Mouse (Mus musculus): Measurements from ENCODE around the gene Slc44a5. TPM values are rescaled to one million over a fixed set of nuclear protein-coding genes. Genes with fewer than 3 reads are reported as not detected.
"Not testable (repeated sequence)": the region's sequence is repeated elsewhere in the genome, so short reads cannot be mapped to it uniquely, and the experiment has no call there.

The Slc44a5 gene
- total RNA-seq, 2 experiments from 2014 or later = 62.9 to 68.0 TPM

GRCm38 (mm10) chr3:154110528-154110927 lies 137.3 kb downstream of the Slc44a5 start:
- no peak for DNase-seq

DNA sequence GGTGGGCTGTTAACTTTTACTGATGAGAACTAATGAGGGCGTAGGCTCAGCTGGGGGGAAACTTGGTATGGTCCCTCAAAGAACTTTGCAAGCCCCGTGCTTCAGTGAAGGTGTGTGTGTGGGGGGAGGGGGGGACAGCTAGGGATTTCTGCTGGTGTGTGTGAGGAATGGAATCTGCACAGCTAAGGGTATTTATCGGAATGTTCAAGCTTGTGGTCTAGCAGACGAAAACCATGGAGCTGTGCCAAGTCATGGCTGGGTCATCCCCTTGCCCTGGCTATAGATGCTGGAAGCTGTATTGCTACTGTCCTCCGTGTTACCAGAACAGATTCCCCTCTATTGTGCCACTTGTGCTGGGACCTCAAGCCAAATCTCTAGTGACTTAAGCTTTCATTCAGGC lies 138.0 kb downstream of the Slc44a5 start:
- DNase-seq = no peak

DNA sequence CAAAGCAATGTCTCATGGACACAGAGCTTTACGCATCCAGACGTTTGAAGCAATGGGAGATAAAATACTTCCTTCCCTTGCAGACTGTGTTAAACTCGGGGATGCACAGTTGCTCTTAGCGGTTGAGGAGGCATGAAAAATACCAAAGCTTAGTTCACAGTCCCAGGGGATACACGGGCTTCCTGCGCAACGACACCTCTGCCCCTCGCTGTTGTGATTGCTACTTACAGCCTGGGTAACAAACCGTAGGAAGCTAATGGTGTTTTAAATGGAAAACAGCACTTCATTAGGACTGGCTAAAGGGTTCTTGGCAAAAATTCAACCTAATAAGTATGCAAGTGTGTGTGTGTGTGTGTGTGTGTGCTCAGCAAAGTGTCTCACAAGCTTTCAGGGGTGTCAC lies 141.8 kb downstream of the Slc44a5 start:
- DNase-seq = no peak

DNA sequence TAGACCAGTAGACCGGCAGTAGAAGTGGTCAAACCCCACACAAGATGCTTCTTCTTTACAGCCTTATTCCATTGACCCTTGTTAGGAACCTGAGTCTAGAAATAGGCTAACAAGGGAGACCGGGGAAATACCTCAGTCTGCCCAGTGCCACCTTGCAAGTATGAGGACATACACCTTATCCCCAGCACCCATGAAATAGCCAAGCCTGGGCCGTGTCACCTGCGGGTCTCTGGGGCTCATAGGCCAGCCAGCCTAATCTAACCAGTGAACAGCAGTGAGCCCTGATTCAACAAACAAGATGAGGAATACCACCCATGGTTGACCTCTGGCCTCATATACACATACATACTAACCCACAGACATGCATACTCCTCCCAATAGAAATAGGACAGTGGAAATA lies 142.2 kb downstream of the Slc44a5 start:
- no peak for DNase-seq

DNA sequence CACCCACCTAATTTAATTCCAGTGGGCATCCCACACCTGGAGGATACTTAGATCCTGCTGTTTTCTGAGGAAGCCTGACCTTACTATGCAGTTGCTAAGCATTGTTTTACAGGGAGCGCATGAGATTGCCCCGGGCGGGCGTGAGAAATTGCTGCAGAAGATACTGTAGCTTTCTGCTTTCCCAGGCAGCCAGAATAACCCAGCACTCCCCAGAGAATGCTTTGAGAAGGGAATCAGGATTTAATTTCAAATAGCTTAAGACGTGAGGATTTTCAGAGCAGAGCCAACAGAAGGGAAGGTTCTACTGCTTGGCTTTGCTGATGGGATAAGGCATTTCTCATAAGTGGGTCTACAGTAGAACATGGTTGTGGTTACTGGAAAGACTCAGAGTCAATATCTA lies 142.8 kb downstream of the Slc44a5 start:
- no peak for DNase-seq

- no peak for DNase-seq
Measured at GRCm38 (mm10) chr3:154118992-154119603, 145.9 kb downstream of the Slc44a5 start.

GRCm38 (mm10) chr3:154122531-154122930 lies 149.3 kb downstream of the Slc44a5 start:
- DNase-seq = no peak

GRCm38 (mm10) chr3:154124890-154125575 lies 151.8 kb downstream of the Slc44a5 start:
- no peak for DNase-seq

- no peak for DNase-seq
Measured at GRCm38 (mm10) chr3:154125768-154126376, 152.6 kb downstream of the Slc44a5 start.

- DNase-seq = no peak
Measured at GRCm38 (mm10) chr3:154127246-154127645, 154.0 kb downstream of the Slc44a5 start.

DNA sequence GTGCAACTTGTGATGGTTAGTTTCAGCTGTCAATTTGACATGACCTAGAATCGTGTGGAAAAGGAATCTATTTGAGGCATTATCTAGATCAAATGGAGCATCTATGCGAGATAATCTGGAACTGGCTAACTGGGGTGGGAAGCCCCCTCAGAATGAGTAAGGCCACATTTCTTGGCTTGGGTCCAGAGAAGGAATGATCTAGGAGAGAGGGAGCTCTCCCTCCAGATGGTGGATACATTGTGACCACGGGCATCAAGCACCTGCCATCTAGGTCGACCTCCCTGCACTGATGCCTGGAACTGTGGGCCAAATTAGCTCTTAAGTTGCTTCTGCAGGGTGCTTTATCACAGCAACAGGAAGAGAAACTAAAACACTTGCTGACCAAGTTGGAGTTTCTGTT lies 155.8 kb downstream of the Slc44a5 start:
- no peak for DNase-seq

DNA sequence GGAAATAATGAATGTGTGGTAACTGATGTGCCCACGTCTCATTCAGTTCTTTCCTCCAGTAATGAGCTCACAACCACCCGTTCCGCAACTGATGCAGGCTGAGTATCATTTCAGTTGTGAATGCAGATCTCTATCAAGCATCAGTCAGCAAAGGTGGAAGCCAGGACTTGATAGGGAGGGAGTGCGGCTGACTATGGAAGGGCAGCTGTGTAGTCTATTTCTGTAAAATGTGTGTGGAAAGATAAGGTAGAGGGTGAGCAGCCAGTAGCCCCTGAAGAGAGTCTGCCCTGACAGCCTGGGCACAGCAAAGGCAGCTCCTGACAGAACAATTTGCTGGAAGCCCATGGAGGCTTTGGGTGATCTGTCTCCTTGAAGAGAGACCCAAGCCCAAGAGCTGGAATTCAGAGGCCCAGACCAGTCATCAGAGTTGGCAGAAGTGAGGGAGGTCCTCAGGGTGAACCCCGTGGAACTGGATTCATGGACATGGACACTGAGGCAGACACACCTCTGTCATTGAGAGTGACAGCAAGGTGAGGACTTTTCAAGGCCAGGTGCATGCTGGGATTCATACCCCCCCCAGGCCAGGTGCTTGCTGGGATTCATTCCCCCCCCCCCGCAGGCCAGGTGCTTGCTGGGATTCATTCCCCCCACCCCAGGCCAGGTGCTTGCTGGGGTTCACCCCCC lies 157.3 kb downstream of the Slc44a5 start:
- no peak for DNase-seq

DNA sequence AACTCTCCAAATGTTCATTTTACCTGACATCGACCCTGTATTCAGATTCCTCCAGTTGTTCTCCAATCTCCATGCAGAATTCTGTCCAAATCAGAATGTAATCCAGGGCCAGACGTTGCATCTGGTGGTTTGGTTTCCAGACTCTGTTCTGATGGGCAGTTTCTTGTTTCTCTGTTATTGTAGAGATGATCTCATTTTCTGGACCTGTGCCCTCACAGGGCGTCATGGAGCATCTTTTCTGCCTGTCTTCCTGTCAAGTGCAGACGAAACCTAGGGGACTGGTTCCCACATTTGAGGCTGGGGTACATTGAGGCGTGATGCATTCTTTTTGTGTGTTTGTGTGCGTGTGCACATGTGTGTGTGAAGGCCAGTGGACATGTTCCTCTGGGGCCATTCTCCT lies 160.8 kb downstream of the Slc44a5 start:
- DNase-seq = no peak

DNA sequence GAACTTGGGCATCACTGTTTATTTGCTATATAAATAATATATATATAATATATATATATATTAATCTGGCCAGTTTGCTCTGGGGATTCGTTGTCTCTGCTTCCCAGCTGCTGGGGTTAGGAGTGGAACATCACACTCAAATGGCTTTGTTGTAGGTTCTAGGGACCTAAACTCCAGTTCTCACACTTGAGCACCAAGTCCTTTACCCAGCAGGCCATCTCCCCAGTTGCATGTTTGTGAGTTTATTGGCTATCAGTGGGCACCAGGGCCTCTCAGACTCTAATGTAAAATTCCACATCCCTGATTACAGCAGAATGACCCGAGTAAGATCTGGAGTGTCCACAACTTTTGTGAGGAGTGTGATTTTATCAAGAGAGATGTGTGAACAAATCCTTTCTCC lies 161.5 kb downstream of the Slc44a5 start:
- DNase-seq = no peak

DNA sequence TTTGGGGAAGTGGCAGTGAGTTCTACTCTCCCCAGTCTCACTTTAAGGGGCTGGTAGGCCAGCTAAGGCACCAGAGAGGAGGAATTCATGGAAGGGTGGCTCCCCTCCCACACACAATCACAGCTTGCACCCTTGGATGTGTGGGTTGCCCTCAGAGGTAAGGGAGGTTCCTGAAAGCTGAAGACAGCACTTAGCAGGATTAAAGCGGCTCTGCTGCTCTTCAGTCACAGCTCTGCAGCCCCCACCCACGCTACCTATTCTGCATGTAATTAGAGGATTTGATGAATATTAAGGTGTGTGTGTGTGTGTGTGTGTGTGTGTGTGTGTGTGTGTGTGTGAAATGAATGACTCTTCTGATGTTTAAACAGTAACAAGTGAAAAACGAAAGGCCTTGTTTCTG lies 163.3 kb downstream of the Slc44a5 start:
- DNase-seq = no peak

GRCm38 (mm10) chr3:154141346-154141745 lies 168.1 kb downstream of the Slc44a5 start:
- no peak for DNase-seq

DNA sequence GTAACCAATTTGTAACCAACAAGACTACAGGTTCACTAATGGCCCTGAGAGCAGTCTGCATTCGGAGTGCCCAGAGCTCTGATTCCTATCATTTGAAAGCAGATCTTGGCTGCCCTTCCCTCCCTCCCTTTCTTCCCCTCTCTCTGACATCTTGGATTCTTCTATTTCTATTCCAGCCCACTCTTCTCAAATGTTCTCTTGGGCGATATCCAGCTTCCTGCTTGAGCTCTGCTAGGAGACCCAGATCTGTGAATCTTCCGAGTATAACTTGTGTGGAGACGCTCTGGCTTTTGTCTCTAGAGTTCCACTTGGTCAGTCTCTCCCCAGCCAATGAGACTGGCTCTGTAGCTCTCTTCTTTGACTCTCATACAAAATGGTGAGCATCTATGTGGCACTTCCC lies 169.4 kb downstream of the Slc44a5 start:
- no peak for DNase-seq

- DNase-seq = no peak
Measured at GRCm38 (mm10) chr3:154145750-154146149, 172.5 kb downstream of the Slc44a5 start.

- DNase-seq = no peak
Measured at GRCm38 (mm10) chr3:154149778-154150177, 176.5 kb downstream of the Slc44a5 start.

- not testable (repeated sequence) for DNase-seq
Measured at GRCm38 (mm10) chr3:154153541-154153940, 180.3 kb downstream of the Slc44a5 start.

- no peak for DNase-seq
Measured at GRCm38 (mm10) chr3:154165882-154166281, 192.6 kb downstream of the Slc44a5 start.

- DNase-seq = peak; percentile 62
Measured at GRCm38 (mm10) chr3:154171881-154172592, 198.8 kb downstream of the Slc44a5 start.

DNA sequence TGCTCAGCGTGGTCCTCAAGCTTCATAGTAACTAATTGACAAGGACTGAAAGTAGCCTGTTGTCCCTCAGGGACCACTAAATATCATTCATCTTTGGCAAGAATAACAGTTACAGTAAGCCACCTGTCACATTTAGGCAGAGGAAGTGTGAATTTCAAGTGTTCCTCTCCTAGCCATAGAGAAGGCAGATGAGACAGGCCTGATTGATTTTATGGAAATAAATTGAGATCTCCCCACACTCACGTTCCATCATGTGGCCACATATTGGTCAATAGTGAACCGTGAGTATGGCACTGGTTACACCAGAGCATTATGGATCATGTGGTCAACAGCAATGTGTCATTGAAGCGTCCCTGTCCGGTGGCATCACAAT lies 199.3 kb downstream of the Slc44a5 start:
- DNase-seq = no peak
